Mouse (Mus musculus): Measurements from ENCODE around the gene Zfp408. TPM values are rescaled to one million over a fixed set of nuclear protein-coding genes. Genes with fewer than 3 reads are reported as not detected.
"Not testable (repeated sequence)": the region's sequence is repeated elsewhere in the genome, so short reads cannot be mapped to it uniquely, and the experiment has no call there.

The Zfp408 gene
- total RNA-seq, 2 experiments from 2014 or later: 10.1 to 16.5 TPM

- no peak for DNase-seq (ENCODE audit: low spot score in 2 of 2)
Measured at GRCm38 (mm10) chr2:91622356-91622755, 27.2 kb downstream of the Zfp408 start.

- DNase-seq (ENCODE audit: low spot score in 2 of 2): not testable (repeated sequence)
Measured at GRCm38 (mm10) chr2:91609370-91609769, 40.2 kb downstream of the Zfp408 start.

- no peak for DNase-seq (ENCODE audit: low spot score in 2 of 2)
Measured at GRCm38 (mm10) chr2:91602389-91602788, 47.2 kb downstream of the Zfp408 start.

- no peak for DNase-seq (ENCODE audit: low spot score in 2 of 2)
Measured at GRCm38 (mm10) chr2:91600475-91600874, 49.1 kb downstream of the Zfp408 start.

Other genes starting within 250 kb of the Zfp408 start
- 10 to 100 TPM; 13.8 to 18.2 TPM for gene 1110051M20Rik, start 205.1 kb downstream of the Zfp408 start, total RNA-seq (2021)
- 10 to 100 TPM; 33.8 to 34.7 TPM for gene Lrp4, start 192.3 kb downstream of the Zfp408 start, total RNA-seq (2021)
- gene Ckap5, start 123.0 kb downstream of the Zfp408 start, total RNA-seq (2021): 10 to 100 TPM; 61.6 to 63.3 TPM
- gene F2, start 13.4 kb downstream of the Zfp408 start, total RNA-seq (2021): 1 to 10 TPM in 1 of 2 experiments, under 1 TPM in 1; 0.54 to 4.2 TPM
- gene Arhgap1, start 69 bp upstream of the Zfp408 start, total RNA-seq (2021): 10 to 100 TPM; 46.6 to 49.3 TPM
- gene Atg13, start 60.8 kb upstream of the Zfp408 start, total RNA-seq (2021): 10 to 100 TPM; 24.1 to 25.5 TPM
- 1 to 10 TPM; 5.0 to 7.1 TPM for gene Harbi1, start 61.1 kb upstream of the Zfp408 start, total RNA-seq (2021)
- gene Ambra1, start 80.3 kb upstream of the Zfp408 start, total RNA-seq (2021): 10 to 100 TPM; 23.4 to 26.6 TPM